Mouse (Mus musculus) telencephalon, adult 2 months (tissue): ENCODE measurements around the gene Ddx25.
A peak's percentile ranks its signal among the peaks of the same experiment; 100 is the strongest.

Experiments
- DNase-seq: peaks from one replicate; pipeline ENCODE4 v3.0.0-alpha.2; 2011; ENCODE audit warnings: low read depth, low spot score

Ddx25 gene

DNA sequence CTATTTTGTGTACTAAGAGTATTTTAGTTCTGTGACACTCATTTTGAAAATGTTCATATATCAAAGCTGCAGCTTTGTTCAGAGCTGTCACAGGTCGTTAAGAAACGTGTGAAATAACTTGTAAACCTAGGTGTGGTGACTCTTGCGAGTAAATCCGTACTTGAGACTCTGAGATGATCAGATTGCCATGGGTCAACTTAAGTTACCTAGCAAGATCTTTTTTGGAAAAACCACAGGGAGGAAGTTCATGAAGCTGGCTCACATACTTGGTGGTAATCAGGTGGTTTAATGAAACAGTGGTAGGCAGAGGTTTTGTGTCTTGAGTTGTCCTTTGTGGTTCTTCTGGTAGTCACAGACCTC, 64.6 kb downstream of the Ddx25 start:
- no peak for DNase-seq

- no peak for DNase-seq
These were observed 65.1 kb downstream of the Ddx25 start for GRCm38 (mm10) chr9:35493033-35493732.

DNA sequence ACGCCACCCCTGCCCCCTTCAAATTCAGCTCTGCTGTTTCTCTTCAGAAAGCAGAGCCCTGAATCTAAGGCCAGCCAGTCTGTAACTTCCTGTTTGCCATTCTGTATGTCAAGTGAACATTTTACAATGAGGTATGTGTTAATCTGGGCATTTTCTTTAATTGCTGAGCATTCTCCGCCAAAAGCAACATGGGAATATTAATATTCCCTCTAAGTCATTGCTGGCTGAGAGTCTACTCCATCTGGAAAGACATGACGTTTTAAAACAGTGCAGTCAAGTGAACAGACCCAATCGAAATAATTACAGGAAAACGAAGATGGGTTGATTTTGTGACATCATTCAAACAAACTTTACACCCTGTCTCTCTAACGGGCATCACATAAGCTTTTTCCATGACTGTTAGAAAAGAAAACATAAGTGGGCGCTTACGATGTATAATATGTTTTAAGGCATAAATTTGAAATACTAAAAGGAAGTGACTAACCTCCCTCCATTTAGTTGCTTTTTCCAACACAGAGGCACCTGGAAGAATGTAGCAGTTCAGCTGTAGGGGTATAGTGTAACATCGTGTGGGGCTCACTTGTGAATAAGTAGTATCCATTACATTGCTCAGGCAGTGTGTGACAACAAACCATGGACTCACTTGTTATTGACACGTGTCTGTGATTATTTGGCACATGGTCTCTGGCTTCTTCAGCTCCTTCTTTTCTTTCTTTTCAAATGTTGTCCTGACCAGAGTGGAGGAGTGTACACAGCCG, 67.0 kb downstream of the Ddx25 start:
- DNase-seq: no peak

DNA sequence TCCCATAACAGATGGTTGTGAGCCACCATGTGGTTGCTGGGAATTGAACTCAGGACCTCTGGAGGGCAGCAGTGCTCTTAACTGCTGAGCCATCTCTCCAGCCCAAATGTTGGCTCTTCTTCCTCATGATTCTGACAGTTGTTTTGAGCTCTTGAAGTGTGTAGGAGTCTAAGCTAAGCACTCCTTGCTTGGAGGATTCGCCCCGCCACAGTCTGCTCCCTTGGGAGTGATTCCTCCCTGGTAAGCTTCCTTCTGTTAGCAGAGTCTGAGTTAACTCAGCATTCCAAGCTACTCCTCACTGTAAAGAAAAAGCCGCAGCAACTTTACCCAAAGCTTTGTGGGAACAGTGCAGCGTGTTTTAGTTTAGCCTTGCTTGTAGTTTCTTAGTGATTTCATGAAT, 69.8 kb downstream of the Ddx25 start:
- peak; percentile 62 for DNase-seq
